In genomic region chr16:95408096-95408495, GRCm38 (mm10) we compare ENCODE assay signal across 18 mouse cellular contexts.
DNase-seq lines count a peak whose midpoint lies in the region; ATAC-seq and TF ChIP-seq lines count a peak whose summit lies in the region.
"Had no signal": no experiment of that assay in that cellular context is flagged by ENCODE, and none has a peak within 500 bp of the region (broad histone marks: within the 10 kb centered on the region; RNA-seq: fewer than 3 reads in every experiment).

No protein-coding gene starts in this region.

- no peaks in the 10 kb centered on the region for H3K79me2 ChIP-seq in CH12.LX (replicated peaks; ENCODE audit: control insufficient read depth, extremely low read depth, insufficient read depth, poor library complexity, severe bottlenecking)

- no peak overlapping the region for H3K27ac ChIP-seq in hindbrain, postnatal 0 days
- no peak overlapping the region for H3K27ac ChIP-seq in hindbrain, embryonic 13.5 days
- no peak overlapping the region for H3K27ac ChIP-seq in CH12.LX (ENCODE audit: insufficient read depth, low read depth)
- peak overlapping the region; percentile 82 for H3K27ac ChIP-seq in limb, embryonic 13.5 days
- H3K27ac ChIP-seq in kidney, embryonic 16.5 days (ENCODE audit: low read length) = no peak overlapping the region
- H3K27ac ChIP-seq: liver, embryonic 12.5 days; midbrain, embryonic 13.5 days; neural tube, embryonic 12.5 days had no signal

- no peak overlapping the region for H3K4me2 ChIP-seq in hindbrain, postnatal 0 days (ENCODE audit: low read depth, low read length)
- H3K4me2 ChIP-seq in hindbrain, embryonic 13.5 days = no peak overlapping the region
- H3K4me2 ChIP-seq in CH12.LX (ENCODE audit: insufficient read depth, low read depth, poor library complexity, severe bottlenecking) = no peak overlapping the region
- 0 out of 2 replicates have a peak overlapping the region, but pooled peaks have one; percentile 1 for H3K4me2 ChIP-seq in limb, embryonic 13.5 days (replicated peaks)
- H3K4me2 ChIP-seq in kidney, embryonic 16.5 days (replicated peaks; ENCODE audit: low read depth, low read length) = no peak overlapping the region
- H3K4me2 ChIP-seq: liver, embryonic 12.5 days; midbrain, embryonic 13.5 days; neural tube, embryonic 12.5 days had no signal

- dilution Hi-C loops in CH12.LX (cut with MboI; ENCODE audit: extremely low pct_ligation_motif_present, extremely low pct_unique_long_range_greater_than_20kb, low sequenced_read_pairs) = no loop called here

- TF ChIP-seq RAD21 in CH12.LX (IDR thresholded peaks at IDR 0.05; ENCODE audit: low read depth, low read length) = no peak

- no peak for TF ChIP-seq EP300 in CH12.LX (IDR thresholded peaks at IDR 0.05; ENCODE audit: low read length)

- no peaks in the 10 kb centered on the region for H3K4me1 ChIP-seq in hindbrain, postnatal 0 days (ENCODE audit: insufficient read depth, low read length)
- no peaks in the 10 kb centered on the region for H3K4me1 ChIP-seq in hindbrain, embryonic 13.5 days (replicated peaks)
- H3K4me1 ChIP-seq in CH12.LX (ENCODE audit: control insufficient read depth in 1 of 2, insufficient read depth in 2 of 2) = peaks cover 5 to 6% of the 10 kb centered on the region in 2 experiments; a peak in 3 of 4 replicates
- peaks cover 60% of the 10 kb centered on the region for H3K4me1 ChIP-seq in limb, embryonic 13.5 days
- H3K4me1 ChIP-seq in kidney, embryonic 16.5 days (ENCODE audit: insufficient read depth, low read length) = no peaks in the 10 kb centered on the region
- H3K4me1 ChIP-seq: liver, embryonic 12.5 days; midbrain, embryonic 13.5 days; neural tube, embryonic 12.5 days had no signal

- TF ChIP-seq POLR2A in CH12.LX (IDR thresholded peaks at IDR 0.05; ENCODE audit: low read depth, low read length) = no peak

- ATAC-seq in hindbrain, postnatal 0 days = no peak
- ATAC-seq in hindbrain, embryonic 13.5 days (ENCODE audit: low FRiP score) = no peak
- ATAC-seq in limb, embryonic 13.5 days (ENCODE audit: low FRiP score, low read depth) = peak; percentile 83
- ATAC-seq in kidney, embryonic 16.5 days (ENCODE audit: low FRiP score, low TSS enrichment) = no peak
- ATAC-seq: liver, embryonic 12.5 days; midbrain, embryonic 13.5 days had no signal

- no peak overlapping the region for H3K9ac ChIP-seq in hindbrain, postnatal 0 days (replicated peaks; ENCODE audit: low read length)
- no peak overlapping the region for H3K9ac ChIP-seq in hindbrain, embryonic 13.5 days
- no peak overlapping the region for H3K9ac ChIP-seq in CH12.LX (ENCODE audit: insufficient read depth, low read depth)
- H3K9ac ChIP-seq in limb, embryonic 13.5 days = no peak overlapping the region
- no peak overlapping the region for H3K9ac ChIP-seq in kidney, embryonic 16.5 days (replicated peaks; ENCODE audit: low read length)
- H3K9ac ChIP-seq: liver, embryonic 12.5 days; midbrain, embryonic 13.5 days; neural tube, embryonic 12.5 days had no signal

- TF ChIP-seq CTCF in hindbrain, postnatal 0 days (IDR thresholded peaks at IDR 0.05; ENCODE audit: low read depth) = no peak
- no peak for TF ChIP-seq CTCF in CH12.LX (conservative IDR thresholded peaks at IDR 0.05 in 1 of 2, IDR thresholded peaks at IDR 0.05 in 1 of 2; ENCODE audit: low read depth in 2 of 2, low read length in 2 of 2)

- DNase-seq in hindbrain, postnatal 0 days (ENCODE audit: low spot score) = peak; percentile 28
- no peak for DNase-seq in CH12.LX (ENCODE audit: extremely low read depth)
- DNase-seq in brain, adult 2 months (ENCODE audit: low read depth, low spot score) = peak; percentile 48
- no peak for DNase-seq in spleen, adult 18-20 months
- DNase-seq in kidney, adult 8-10 months = no peak
- DNase-seq: adrenal gland, postnatal 14 days; cerebellum, postnatal 14 days; heart, postnatal 10 days; kidney, postnatal 10 days; lung, postnatal 10 days; right cerebral cortex, postnatal 4 days; thymus, postnatal 36 days had no signal

- in situ Hi-C loops in CH12.LX (cut with MboI; ENCODE audit: low pct_ligation_motif_present, low pct_unique_long_range_greater_than_20kb, low sequenced_read_pairs) = no loop called here

- H3K27me3 ChIP-seq in hindbrain, postnatal 0 days (ENCODE audit: insufficient read depth, low read length) = no peaks in the 10 kb centered on the region
- no peaks in the 10 kb centered on the region for H3K27me3 ChIP-seq in hindbrain, embryonic 13.5 days
- no peaks in the 10 kb centered on the region for H3K27me3 ChIP-seq in CH12.LX (replicated peaks)
- no peaks in the 10 kb centered on the region for H3K27me3 ChIP-seq in limb, embryonic 13.5 days
- H3K27me3 ChIP-seq in kidney, embryonic 16.5 days (ENCODE audit: insufficient read depth, low read length) = no peaks in the 10 kb centered on the region
- H3K27me3 ChIP-seq: liver, embryonic 12.5 days; midbrain, embryonic 13.5 days; neural tube, embryonic 12.5 days had no signal

- H3K9me3 ChIP-seq in hindbrain, postnatal 0 days (ENCODE audit: low read length) = no peaks in the 10 kb centered on the region
- no peaks in the 10 kb centered on the region for H3K9me3 ChIP-seq in hindbrain, embryonic 13.5 days
- H3K9me3 ChIP-seq in CH12.LX (replicated peaks; ENCODE audit: low read length) = no peaks in the 10 kb centered on the region
- no peaks in the 10 kb centered on the region for H3K9me3 ChIP-seq in limb, embryonic 13.5 days
- no peaks in the 10 kb centered on the region for H3K9me3 ChIP-seq in kidney, embryonic 16.5 days (ENCODE audit: low read length)
- H3K9me3 ChIP-seq: liver, embryonic 12.5 days; midbrain, embryonic 13.5 days; neural tube, embryonic 12.5 days had no signal

- no peak overlapping the region for H3K4me3 ChIP-seq in hindbrain, postnatal 0 days (ENCODE audit: low read length)
- H3K4me3 ChIP-seq in hindbrain, embryonic 13.5 days = no peak overlapping the region
- no peak overlapping the region for H3K4me3 ChIP-seq in CH12.LX (replicated peaks in 1 of 3; ENCODE audit: low read depth in 2 of 3, low read length in 2 of 3, poor library complexity in 1 of 3)
- no peak overlapping the region for H3K4me3 ChIP-seq in limb, embryonic 13.5 days
- H3K4me3 ChIP-seq in kidney, embryonic 16.5 days (ENCODE audit: low read length) = no peak overlapping the region
- H3K4me3 ChIP-seq: liver, embryonic 12.5 days; midbrain, embryonic 13.5 days; neural tube, embryonic 12.5 days had no signal

- WGBS in hindbrain, postnatal 0 days = 41% methylated on average over 14 of the region's 14 CpGs
- 59% methylated on average over 14 of the region's 14 CpGs for WGBS in hindbrain, embryonic 13.5 days
- 30% methylated on average over 14 of the region's 14 CpGs for WGBS in limb, embryonic 13.5 days
- 67% methylated on average over 14 of the region's 14 CpGs for WGBS in kidney, embryonic 16.5 days

- no peaks in the 10 kb centered on the region for H3K36me3 ChIP-seq in hindbrain, postnatal 0 days (ENCODE audit: insufficient read depth, low read length)
- H3K36me3 ChIP-seq in hindbrain, embryonic 13.5 days = no peaks in the 10 kb centered on the region
- H3K36me3 ChIP-seq in CH12.LX (replicated peaks in 1 of 2; ENCODE audit: control insufficient read depth in 1 of 2, insufficient read depth in 1 of 2, low read length in 1 of 2) = no peaks in the 10 kb centered on the region
- H3K36me3 ChIP-seq in limb, embryonic 13.5 days = 0 out of 2 replicates have a peak, but pooled peaks cover 3% of the 10 kb centered on the region
- H3K36me3 ChIP-seq in kidney, embryonic 16.5 days (ENCODE audit: insufficient read depth, low read length) = no peaks in the 10 kb centered on the region
- H3K36me3 ChIP-seq: liver, embryonic 12.5 days; midbrain, embryonic 13.5 days; neural tube, embryonic 12.5 days had no signal

TF ChIP-seq in CH12.LX, 34 proteins besides CTCF, POLR2A, EP300 and RAD21:
- TF ChIP-seq MAFK (IDR thresholded peaks at IDR 0.05; ENCODE audit: insufficient replicate concordance, low read length) = peak; percentile 29; the same call in 1 of the 2 replicates
- TF ChIP-seq TCF12 (IDR thresholded peaks at IDR 0.05; ENCODE audit: low read depth, low read length) = no peak
- no peak for TF ChIP-seq ZNF384 (IDR thresholded peaks at IDR 0.05; ENCODE audit: low read depth, low read length)
- no peak for TF ChIP-seq USF2 (conservative IDR thresholded peaks at IDR 0.05; ENCODE audit: low read depth, low read length)
- peak; percentile 63; the same call in 1 of the 2 replicates for TF ChIP-seq MAX (IDR thresholded peaks at IDR 0.05; ENCODE audit: low read length)
- no peak for TF ChIP-seq UBTF (IDR thresholded peaks at IDR 0.05; ENCODE audit: low read depth, low read length)
- TF ChIP-seq ELF1 (IDR thresholded peaks at IDR 0.05; ENCODE audit: low read depth, low read length) = no peak
- TF ChIP-seq ZC3H11A (IDR thresholded peaks at IDR 0.05; ENCODE audit: low read depth, low read length) = no peak
- no peak for TF ChIP-seq CHD2 (IDR thresholded peaks at IDR 0.05; ENCODE audit: low read length)
- peak; percentile 74 for TF ChIP-seq BHLHE40 (IDR thresholded peaks at IDR 0.05; ENCODE audit: low read depth, low read length)
- TF ChIP-seq SMC3 (IDR thresholded peaks at IDR 0.05; ENCODE audit: low read depth, low read length) = no peak
- peak; percentile 28; the same call in 1 of the 2 replicates for TF ChIP-seq ETS1 (conservative IDR thresholded peaks at IDR 0.05; ENCODE audit: low read depth, low read length)
- no peak for TF ChIP-seq PAX5 (IDR thresholded peaks at IDR 0.05; ENCODE audit: low read length)
- TF ChIP-seq JUND (conservative IDR thresholded peaks at IDR 0.05; ENCODE audit: low read depth, low read length) = no peak
- no peak for TF ChIP-seq MXI1 (IDR thresholded peaks at IDR 0.05; ENCODE audit: low read depth, low read length)
- TF ChIP-seq ZKSCAN1 (IDR thresholded peaks at IDR 0.05; ENCODE audit: borderline replicate concordance, low read depth, low read length) = no peak
- peak; percentile 19; the same call in 1 of the 2 replicates for TF ChIP-seq IRF4 (IDR thresholded peaks at IDR 0.05; ENCODE audit: low read depth, low read length)
- no peak for TF ChIP-seq SIN3A (IDR thresholded peaks at IDR 0.05; ENCODE audit: low read length)
- peak; percentile 68; the same call in 1 of the 2 replicates for TF ChIP-seq MYC (IDR thresholded peaks at IDR 0.05; ENCODE audit: low read depth, low read length)

Comparison
In these comparisons a context has a peak if more than half of its experiments do, and no peak if none do; other contexts are left out.
1. DNase-seq: peak in hindbrain, postnatal 0 days (single experiment) and brain, adult 2 months (single experiment); none in CH12.LX (single experiment), spleen, adult 18-20 months (0 of 2) and kidney, adult 8-10 months (0 of 2).